Mouse (Mus musculus) E14TG2a.4 (cell line): ENCODE results near the gene Robo1.

ENCODE experiments used
- CTCF ChIP-seq: conservative IDR thresholded peaks from 2 replicates; pipeline ENCODE4 v1.5.1; 2014; ENCODE audit warnings: low read length
- NANOG ChIP-seq: IDR thresholded peaks from 2 replicates; pipeline ENCODE4 v1.6.1; 2014; ENCODE audit warnings: borderline replicate concordance, low read length, mixed read lengths
- POU5F1 ChIP-seq: IDR thresholded peaks from 2 replicates; pipeline ENCODE4 v1.6.1; 2014; ENCODE audit warnings: low read length, borderline replicate concordance

DNA sequence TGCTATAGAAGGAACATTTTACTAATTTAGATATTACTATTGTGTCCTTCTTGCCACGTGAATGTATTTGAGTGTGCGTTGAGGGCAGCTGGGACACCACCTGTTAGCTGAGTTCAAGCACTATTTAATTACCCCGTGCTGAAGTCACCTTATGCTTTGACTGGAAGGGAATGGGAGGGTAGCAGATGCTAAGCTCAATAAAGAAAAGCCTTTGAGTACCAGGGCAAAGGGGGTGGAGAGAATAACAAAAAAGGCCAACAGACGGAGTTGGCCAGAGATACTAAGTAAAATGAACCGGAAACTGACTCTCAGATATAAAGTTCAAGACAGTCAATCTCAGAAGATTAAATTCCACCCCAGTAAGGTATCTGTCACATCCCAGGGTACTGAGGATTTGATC lies 245.6 kb downstream of the Robo1 start:
- TF ChIP-seq CTCF = no peak
- no peak for TF ChIP-seq POU5F1
- no peak for TF ChIP-seq NANOG
